Mouse (Mus musculus) midbrain, embryonic 12.5 days (tissue): Measurements from ENCODE around the gene Pcbd1. TPM values are rescaled to one million over a fixed set of nuclear protein-coding genes. Genes with fewer than 3 reads are reported as not detected.

Experiments used
- ATAC-seq: fragments of 200-750 bp; cut with Nextera tagmentation; 2 replicates; pipeline ENCODE4 v1.8.0; 2017; ENCODE audit warnings: low read depth, moderate TSS enrichment, moderate library complexity; ENCODE audit not compliant: low FRiP score
- H3K27ac ChIP-seq: fragments of 300-500 bp; sonication (generic); replicated peaks from 2 replicates; pipeline ENCODE4 v1.5.1; 2016; ENCODE audit warnings: mild to moderate bottlenecking
- H3K27me3 ChIP-seq: fragments of 300-500 bp; sonication (generic); 2 replicates; pipeline ENCODE4 v1.6.1; 2016; ENCODE audit warnings: mild to moderate bottlenecking
- H3K36me3 ChIP-seq: fragments of 300-500 bp; sonication (generic); 2 replicates; pipeline ENCODE4 v1.6.1; 2016
- H3K4me1 ChIP-seq: fragments of 300-500 bp; sonication (generic); 2 replicates; pipeline ENCODE4 v1.6.1; 2016
- H3K4me2 ChIP-seq: fragments of 300-500 bp; sonication (generic); replicated peaks from 2 replicates; pipeline ENCODE4 v1.6.1; 2016; ENCODE audit warnings: mild to moderate bottlenecking, moderate library complexity
- H3K4me3 ChIP-seq: fragments of 300-500 bp; sonication (generic); 2 replicates; pipeline ENCODE4 v1.5.1; 2016; ENCODE audit warnings: mild to moderate bottlenecking
- H3K9ac ChIP-seq: fragments of 300-500 bp; sonication (generic); replicated peaks from 2 replicates; pipeline ENCODE4 v1.6.1; 2016; ENCODE audit warnings: mild to moderate bottlenecking, moderate library complexity
- H3K9me3 ChIP-seq: fragments of 300-500 bp; sonication (generic); 2 replicates; pipeline ENCODE4 v1.6.1; 2016; ENCODE audit warnings: mild to moderate bottlenecking
- WGBS: fragments of 180-500 bp; shearing (Covaris S2); methylation state at CpG from one replicate; pipeline ENCODE4 v1.1.7; 2016; 5-methylcytosine and 5-hydroxymethylcytosine counted together
- polyA plus RNA-seq: library from polyadenylated mRNA; unstranded; fragments of >200 nt; fragmentation: Nextera tagmentation; extraction: Ambion mirVana; gene quantifications from 2 replicates; pipeline ENCODE4 v1.2.1, GENCODE M21; 2016

Pcbd1 gene
- 27.3 and 28.4 TPM in 2 replicates for polyA plus RNA-seq

DNA sequence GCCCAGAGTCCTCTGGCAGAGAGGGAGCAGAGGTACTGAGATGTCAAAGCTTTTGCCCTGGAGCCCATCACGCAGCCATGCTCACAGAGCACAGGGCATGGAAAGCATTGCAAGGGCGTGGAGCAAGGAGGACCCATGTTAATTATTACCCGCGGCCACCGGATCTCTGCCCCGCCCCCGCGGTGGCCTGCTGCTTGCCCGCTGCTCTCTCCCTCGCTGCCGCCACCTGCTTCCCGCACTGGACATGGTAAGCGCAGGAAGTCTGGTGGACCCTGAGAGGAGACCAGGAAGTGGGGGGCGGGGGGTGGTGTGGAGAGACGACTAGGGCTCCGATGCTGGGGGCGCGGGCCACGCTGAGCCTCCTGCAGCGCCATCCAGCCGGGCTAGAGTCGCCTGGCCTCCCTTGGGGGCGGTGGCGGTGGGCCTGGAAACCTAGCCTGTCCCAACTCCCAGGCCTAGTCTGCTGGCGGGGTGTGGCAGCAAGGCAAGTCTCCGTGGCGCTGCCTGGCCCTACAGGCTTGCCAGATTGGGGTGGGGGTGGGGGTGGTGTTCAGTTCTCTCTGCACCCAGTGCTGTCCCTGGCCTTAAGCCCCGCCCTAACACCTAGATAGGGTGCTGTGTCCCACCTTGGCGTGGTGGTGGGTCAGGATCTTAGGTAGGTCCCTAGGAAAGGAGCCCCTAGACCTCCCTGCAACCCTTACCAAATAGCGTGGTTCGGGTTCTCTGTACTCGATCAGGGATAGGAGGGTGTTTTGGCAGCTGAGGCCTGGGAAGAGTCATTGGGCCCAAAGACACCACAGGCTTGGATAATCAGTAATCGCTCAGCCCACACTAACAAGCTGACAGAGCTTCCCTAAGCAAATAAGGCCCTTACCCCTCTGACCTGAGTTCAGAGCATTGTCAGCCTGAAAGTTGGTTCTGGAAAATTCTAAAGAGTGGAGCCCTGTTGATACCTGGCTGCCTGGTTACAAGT lies at the start of gene Pcbd1:
Gene Pcbd1 (plus strand): TSS at position 162 of the 973 bp plus-strand sequence.
- Histone ChIP-seq H3K9me3 (no peaks in the 10 kb centered on the region), H3K4me1 (peaks cover 17% of the 10 kb centered on the region), H3K36me3 (0 out of 2 replicates have a peak, but pooled peaks cover 3% of the 10 kb centered on the region), H3K4me2 (peak within 1 kb of the TSS; percentile 73), H3K9ac (peak within 1 kb of the TSS; percentile 66), H3K27me3 (no peaks in the 10 kb centered on the region), H3K27ac (peak within 1 kb of the TSS; percentile 17; the same call in 1 of the 2 replicates), H3K4me3 (peak within 1 kb of the TSS; percentile 39)
- WGBS = 11% methylated on average over 32 of the region's 33 CpGs
- ATAC-seq = peak; percentile 70

DNA sequence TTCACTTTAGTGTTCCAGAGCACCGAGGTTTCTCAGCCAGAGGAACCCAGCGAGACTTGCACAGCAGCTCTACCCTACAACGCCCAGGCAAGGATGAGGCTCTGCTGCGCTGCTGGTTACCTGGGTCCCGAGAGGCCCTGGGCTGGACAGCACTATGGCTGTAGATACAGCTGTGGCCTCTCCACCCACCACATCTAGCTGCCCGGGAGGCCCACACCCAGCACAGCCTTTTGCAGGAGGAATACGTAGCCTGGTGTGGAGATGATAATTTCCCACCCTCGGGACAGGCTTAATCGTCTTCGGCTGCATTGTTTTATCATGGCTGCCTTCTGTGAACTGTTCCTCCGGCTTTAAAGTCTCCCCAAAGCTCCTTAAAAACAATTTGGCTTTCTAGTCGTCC lies 49.5 kb upstream of the Pcbd1 start:
- H3K4me2 ChIP-seq = no peak overlapping the region
- H3K9ac ChIP-seq = no peak overlapping the region
- ATAC-seq = no peak
- H3K4me1 ChIP-seq = no peaks in the 10 kb centered on the region
- peaks cover 4% of the 10 kb centered on the region; the same call in 1 of the 2 replicates for H3K27me3 ChIP-seq
- H3K36me3 ChIP-seq = no peaks in the 10 kb centered on the region
- no peak overlapping the region for H3K4me3 ChIP-seq
- H3K27ac ChIP-seq = no peak overlapping the region
- no peaks in the 10 kb centered on the region for H3K9me3 ChIP-seq
- WGBS = 67% methylated on average over 12 of the region's 12 CpGs

DNA sequence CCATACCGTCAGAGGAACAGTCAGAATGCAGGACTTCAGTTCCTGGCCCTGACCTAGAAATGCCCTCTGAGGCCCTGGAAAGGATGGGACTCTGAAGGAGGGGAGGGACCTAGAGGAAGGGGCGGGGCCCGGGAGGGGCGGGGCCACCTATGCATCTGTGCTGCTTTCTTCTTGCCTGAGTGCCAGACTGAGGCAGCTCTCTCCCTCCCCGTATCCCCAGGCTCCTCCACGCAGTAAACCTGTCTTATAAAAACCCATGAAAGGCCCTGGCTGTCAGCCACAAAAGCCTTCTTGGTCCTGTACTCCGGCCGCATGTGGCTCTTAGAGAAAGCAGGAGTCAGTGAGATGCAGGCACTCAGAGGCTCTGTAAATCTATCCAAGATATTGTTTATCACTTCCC lies 44.0 kb upstream of the Pcbd1 start:
- H3K4me2 ChIP-seq = no peak overlapping the region
- H3K9ac ChIP-seq = no peak overlapping the region
- peaks cover 17% of the 10 kb centered on the region for H3K27me3 ChIP-seq
- no peak overlapping the region for H3K4me3 ChIP-seq
- no peak for ATAC-seq
- WGBS = 17% methylated on average over 8 of the region's 8 CpGs
- H3K27ac ChIP-seq = no peak overlapping the region
- H3K36me3 ChIP-seq = no peaks in the 10 kb centered on the region
- no peaks in the 10 kb centered on the region for H3K9me3 ChIP-seq
- H3K4me1 ChIP-seq = no peaks in the 10 kb centered on the region

DNA sequence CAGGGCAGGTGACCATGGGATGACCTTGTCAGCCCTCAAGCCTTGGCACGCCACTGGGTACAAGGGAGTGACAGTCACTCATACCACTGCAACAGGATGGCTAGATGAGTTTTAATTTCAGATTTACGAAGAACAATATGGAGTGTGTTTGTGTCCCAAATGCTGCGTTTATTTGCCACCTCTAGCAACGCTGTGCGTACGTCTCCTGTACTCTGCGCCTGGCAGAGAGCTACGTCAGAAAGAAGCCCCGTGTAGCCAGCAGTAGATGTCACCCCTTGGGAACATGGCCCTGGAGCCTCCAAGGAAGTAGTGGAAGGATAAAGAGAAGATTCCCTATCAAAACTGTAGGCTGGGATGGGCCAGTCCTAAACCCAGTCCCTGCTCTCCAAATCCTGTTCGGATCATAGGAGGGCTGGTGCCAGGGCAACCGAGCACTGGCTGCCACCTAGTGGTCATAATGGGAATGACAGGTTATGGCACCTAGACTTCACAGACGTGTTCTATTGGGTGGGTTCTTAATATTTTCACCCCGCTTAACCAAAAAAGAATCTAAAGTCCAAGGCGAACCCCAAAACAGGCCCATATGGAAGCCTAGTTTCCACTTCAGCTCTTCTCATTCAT lies 37.0 kb upstream of the Pcbd1 start:
- H3K4me2 ChIP-seq = no peak overlapping the region
- no peaks in the 10 kb centered on the region for H3K36me3 ChIP-seq
- peaks cover 62% of the 10 kb centered on the region for H3K27me3 ChIP-seq
- peaks cover 10% of the 10 kb centered on the region for H3K9me3 ChIP-seq
- H3K27ac ChIP-seq = no peak overlapping the region
- H3K9ac ChIP-seq = no peak overlapping the region
- peak; percentile 54; the same call in 1 of the 2 replicates for ATAC-seq
- no peaks in the 10 kb centered on the region for H3K4me1 ChIP-seq
- 61% methylated on average over 14 of the region's 14 CpGs for WGBS
- no peak overlapping the region for H3K4me3 ChIP-seq

DNA sequence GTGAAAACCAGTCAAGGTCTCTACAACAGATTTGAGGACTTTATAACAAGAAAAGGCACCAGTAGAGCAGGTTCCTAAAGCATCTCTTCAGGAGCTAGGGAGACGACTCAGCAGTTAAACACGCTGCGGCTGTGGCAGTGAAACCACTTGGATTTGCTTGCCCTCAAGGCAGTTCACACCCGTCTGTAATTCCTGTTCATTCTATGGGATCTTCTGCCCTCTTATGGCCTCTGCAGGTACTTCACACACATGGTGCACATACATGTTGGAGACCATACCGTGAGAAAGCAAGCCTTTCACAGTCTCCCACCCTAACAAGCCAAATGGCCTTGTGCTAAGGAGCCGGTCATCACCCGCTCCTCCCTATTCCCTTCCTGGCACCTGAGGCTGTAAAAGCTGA lies 32.5 kb upstream of the Pcbd1 start:
- H3K9me3 ChIP-seq = peaks cover 10% of the 10 kb centered on the region
- no peak overlapping the region for H3K27ac ChIP-seq
- no peaks in the 10 kb centered on the region for H3K36me3 ChIP-seq
- H3K4me3 ChIP-seq = no peak overlapping the region
- H3K27me3 ChIP-seq = peaks cover 53% of the 10 kb centered on the region
- WGBS = 96% methylated on average over 7 of the region's 7 CpGs
- no peaks in the 10 kb centered on the region for H3K4me1 ChIP-seq
- no peak overlapping the region for H3K9ac ChIP-seq
- ATAC-seq = no peak
- no peak overlapping the region for H3K4me2 ChIP-seq

DNA sequence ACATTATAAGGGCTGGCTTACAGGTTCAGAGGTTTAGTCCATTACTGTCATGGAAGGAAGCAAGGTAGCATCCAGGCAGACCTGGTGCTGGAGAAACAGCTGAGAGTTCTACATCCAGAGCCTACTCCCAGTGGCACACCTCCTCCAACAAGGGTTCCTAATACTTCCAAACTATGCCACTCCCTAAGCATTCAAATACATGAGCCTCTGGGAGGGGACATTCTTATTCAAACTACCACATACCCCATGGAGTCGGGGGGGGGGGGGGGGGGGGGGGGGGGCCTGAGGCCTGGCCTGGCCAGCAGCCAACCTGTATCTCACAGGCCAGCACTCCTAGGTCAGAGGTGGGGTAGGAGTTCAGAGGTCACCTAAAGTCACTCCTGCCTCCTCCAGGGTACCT lies 30.0 kb upstream of the Pcbd1 start:
- Histone ChIP-seq H3K4me1 (0 out of 2 replicates have a peak, but pooled peaks cover 3% of the 10 kb centered on the region), H3K36me3 (no peaks in the 10 kb centered on the region), H3K27me3 (peaks cover 38% of the 10 kb centered on the region), H3K9me3 (peaks cover 10% of the 10 kb centered on the region), H3K4me3 (no peak overlapping the region), H3K4me2 (no peak overlapping the region), H3K27ac (no peak overlapping the region), H3K9ac (no peak overlapping the region)
- WGBS = no CpG with 5 or more reads among the region's 1 CpGs
- ATAC-seq = no peak

DNA sequence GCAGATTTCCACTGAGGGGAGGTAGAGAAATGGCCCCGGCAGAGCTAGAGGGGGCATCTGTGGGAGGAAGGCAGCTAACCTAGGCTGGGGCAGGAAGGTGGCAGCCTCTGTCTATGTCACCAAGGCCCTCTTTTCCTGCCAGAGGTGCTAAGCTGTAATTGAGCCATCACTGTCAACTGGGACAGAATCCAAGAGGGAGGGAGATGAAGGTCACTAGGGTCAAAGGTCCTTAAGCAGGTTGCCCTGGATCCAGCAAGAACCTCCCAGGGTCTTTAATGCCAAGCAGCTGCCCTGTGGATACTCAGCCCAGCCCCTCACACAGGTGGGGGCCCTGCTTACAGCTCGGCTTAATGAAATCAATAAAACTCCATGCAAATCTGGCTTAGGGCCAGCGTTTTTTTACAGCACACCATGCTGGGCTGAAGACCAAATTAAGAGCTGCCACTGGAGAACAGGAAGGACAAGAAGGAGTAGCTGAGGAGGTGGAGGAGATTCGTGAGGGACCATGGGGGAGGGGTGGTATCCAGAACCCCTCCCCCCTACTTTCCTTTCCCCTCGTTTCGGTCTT lies 29.5 kb upstream of the Pcbd1 start:
- Histone ChIP-seq H3K36me3 (no peaks in the 10 kb centered on the region), H3K4me2 (no peak overlapping the region), H3K9ac (no peak overlapping the region), H3K4me1 (peaks cover 5% of the 10 kb centered on the region), H3K27ac (no peak overlapping the region), H3K9me3 (peaks cover 10% of the 10 kb centered on the region), H3K27me3 (peaks cover 32% of the 10 kb centered on the region), H3K4me3 (no peak overlapping the region)
- 24% methylated on average over 6 of the region's 6 CpGs for WGBS
- no peak for ATAC-seq

DNA sequence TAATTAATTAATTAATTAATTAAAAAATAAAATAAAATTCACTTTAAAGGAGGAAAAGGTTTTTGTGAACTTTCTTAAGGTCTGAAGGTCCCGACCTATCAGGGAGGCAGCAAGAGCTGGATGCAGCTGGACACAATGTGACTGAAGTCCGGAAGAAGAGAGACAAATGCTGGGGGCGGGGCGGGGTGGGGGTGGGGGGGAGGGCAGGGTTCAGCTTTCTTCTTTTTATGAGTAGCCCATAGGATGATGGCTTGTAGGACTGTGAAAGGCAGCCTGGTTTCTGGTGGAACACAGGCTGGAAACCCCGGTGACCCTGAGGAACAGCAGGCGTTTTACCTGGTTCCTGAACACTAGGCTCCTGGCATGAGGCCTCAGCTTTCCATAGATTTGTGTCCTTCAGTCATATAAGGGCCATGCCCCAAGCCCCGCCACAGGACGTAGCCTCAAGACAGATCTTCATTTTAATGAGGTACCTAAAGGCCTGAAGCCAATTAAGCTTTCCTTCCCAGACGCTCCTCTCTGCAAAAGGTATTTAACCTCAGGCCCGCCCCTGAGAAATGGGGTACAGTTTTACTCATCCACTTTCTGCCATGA lies 25.8 kb upstream of the Pcbd1 start:
- Histone ChIP-seq H3K4me2 (no peak overlapping the region), H3K36me3 (no peaks in the 10 kb centered on the region), H3K4me1 (peaks cover 14% of the 10 kb centered on the region), H3K27me3 (peaks cover 20% of the 10 kb centered on the region), H3K4me3 (no peak overlapping the region), H3K27ac (no peak overlapping the region), H3K9ac (no peak overlapping the region), H3K9me3 (no peaks in the 10 kb centered on the region)
- WGBS = 61% methylated on average over 10 of the region's 10 CpGs
- no peak for ATAC-seq

DNA sequence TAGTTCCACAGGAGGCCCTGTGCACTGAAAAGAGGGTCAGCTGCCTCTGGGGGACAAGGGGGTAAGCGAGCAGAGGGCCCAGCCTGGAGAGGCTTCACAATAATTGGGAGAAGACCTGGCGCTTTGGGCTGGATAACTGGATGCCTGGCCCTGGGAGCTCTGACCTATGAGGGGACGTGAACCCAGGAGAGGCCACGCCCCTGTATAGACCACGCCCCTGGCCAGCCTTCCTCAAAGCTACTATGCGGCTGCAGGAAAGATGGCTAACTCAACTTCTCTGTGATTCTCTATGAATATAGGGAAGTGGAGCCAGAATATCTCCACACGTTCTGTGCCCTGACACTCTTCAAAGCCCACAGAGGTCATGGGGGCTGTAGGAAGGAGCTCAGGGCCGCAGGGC lies 24.5 kb upstream of the Pcbd1 start:
- Histone ChIP-seq H3K27me3 (peaks cover 25% of the 10 kb centered on the region), H3K9ac (no peak overlapping the region), H3K36me3 (no peaks in the 10 kb centered on the region), H3K4me3 (no peak overlapping the region), H3K4me2 (peak overlapping the region; percentile 11; the same call in 1 of the 2 replicates), H3K27ac (no peak overlapping the region), H3K4me1 (peaks cover 24% of the 10 kb centered on the region), H3K9me3 (no peaks in the 10 kb centered on the region)
- WGBS = 2% methylated on average over 8 of the region's 8 CpGs
- ATAC-seq = peak; percentile 59; the same call in 1 of the 2 replicates

DNA sequence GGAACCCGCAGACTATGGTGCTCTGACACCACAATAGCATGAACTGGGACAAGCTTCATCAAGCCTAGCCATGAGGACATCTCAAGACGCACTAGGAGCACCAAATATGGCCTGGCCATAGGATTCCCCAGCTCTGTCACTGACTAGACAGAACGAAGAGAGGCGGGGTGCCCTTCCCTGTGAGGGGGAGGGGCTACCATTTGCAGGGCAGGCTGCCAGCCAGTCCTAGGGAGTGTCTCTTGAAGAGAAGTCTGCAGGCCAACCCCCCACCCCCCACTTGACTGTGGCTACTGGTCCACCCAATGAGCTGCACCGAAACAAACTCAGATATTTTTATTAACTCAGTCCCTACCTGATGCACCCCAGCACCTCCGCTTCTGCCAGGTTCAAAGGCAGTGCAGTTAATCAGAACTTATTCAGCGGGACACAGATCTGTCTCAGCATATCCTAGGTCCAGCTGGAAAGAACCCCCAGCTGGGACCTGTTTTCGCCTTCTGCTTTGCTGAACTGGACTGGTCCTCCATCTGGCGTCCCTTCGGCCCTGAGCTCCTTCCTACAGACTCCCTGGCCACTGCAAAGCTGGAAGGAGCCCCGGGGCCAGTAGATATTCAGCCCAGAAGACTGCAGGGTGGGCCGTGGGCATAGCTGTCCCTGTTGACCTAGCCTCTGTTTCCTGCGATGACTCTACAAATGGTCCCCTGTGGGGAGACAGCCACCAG lies 23.7 kb upstream of the Pcbd1 start:
- H3K4me2 ChIP-seq = 0 out of 2 replicates have a peak overlapping the region, but pooled peaks have one; percentile 11
- H3K4me3 ChIP-seq = no peak overlapping the region
- ATAC-seq = no peak
- no peaks in the 10 kb centered on the region for H3K9me3 ChIP-seq
- H3K4me1 ChIP-seq = peaks cover 25% of the 10 kb centered on the region
- H3K27me3 ChIP-seq = peaks cover 28% of the 10 kb centered on the region
- H3K36me3 ChIP-seq = no peaks in the 10 kb centered on the region
- 56% methylated on average over 13 of the region's 13 CpGs for WGBS
- H3K27ac ChIP-seq = no peak overlapping the region
- H3K9ac ChIP-seq = no peak overlapping the region
